Mouse (Mus musculus): ENCODE results near the gene Sgip1.

Sgip1 gene

GRCm38 (mm10) chr4:102775596-102776270 is 34.6 kb downstream of the Sgip1 start:
- no peak for DNase-seq

- DNase-seq = no peak
Measured at GRCm38 (mm10) chr4:102779902-102780301, 38.8 kb downstream of the Sgip1 start.

DNA sequence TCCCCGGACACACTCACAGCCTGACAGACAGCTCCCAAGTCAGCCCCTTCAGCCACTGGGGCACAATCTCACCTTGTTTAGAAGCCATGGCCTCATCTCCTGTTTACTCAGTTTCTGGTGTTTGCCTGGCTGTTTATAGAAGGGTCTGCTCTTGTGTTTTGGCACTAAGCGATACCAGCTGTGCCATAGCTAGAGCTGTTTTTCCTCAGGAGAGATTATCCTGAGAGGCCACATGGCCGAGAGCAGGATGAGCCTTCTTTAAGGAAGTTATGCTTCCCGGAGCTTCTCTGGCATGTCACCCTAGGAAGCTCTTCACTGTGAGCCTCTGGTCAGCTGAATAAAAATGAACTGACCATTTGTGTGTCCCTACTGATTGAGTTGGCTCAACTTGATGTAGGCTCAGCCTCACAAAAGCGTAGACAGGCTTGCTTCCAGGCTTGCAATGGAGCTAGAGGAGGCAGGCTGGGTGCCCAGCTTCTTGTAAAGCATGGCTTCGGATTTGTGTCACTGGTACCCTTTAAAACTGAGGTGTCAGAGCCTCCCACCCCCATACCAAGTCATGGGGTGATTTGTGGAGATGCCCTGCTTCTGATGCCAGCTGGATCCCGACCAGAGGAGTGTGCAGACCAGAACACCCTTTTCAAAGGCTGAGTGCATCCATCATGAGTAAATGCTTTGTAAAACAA is 42.1 kb downstream of the Sgip1 start:
- DNase-seq = peak; percentile 82 to 85

DNA sequence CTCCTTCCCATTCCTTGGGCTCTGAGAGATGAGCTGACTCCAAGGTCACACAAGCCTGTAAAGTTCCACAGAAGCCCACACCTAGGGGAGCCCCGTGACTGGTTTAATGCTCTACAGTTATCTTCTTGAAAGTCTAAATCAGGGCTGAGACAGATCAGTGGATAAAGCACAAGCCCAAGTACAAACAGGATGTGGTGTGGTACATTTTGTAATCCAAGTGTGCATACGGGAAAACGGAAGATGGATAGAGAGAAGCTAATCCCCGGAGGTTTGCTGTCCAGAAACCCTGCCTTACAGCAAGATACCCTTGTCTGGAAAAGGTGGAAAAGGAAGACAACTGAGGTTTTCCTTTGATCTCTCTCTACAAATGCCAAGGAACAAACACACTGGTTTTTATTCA is 44.1 kb downstream of the Sgip1 start:
- DNase-seq = no peak

- DNase-seq = no peak
Measured at GRCm38 (mm10) chr4:102792100-102792790, 51.1 kb downstream of the Sgip1 start.

- DNase-seq = no peak
Measured at GRCm38 (mm10) chr4:102801471-102801870, 60.4 kb downstream of the Sgip1 start.

- DNase-seq = no peak
Measured at GRCm38 (mm10) chr4:102801936-102802335, 60.8 kb downstream of the Sgip1 start.

GRCm38 (mm10) chr4:102804611-102805010 is 63.5 kb downstream of the Sgip1 start:
- DNase-seq = no peak

GRCm38 (mm10) chr4:102806987-102807386 is 65.9 kb downstream of the Sgip1 start:
- DNase-seq = no peak

- no peak for DNase-seq
Measured at GRCm38 (mm10) chr4:102808258-102808657, 67.2 kb downstream of the Sgip1 start.

DNA sequence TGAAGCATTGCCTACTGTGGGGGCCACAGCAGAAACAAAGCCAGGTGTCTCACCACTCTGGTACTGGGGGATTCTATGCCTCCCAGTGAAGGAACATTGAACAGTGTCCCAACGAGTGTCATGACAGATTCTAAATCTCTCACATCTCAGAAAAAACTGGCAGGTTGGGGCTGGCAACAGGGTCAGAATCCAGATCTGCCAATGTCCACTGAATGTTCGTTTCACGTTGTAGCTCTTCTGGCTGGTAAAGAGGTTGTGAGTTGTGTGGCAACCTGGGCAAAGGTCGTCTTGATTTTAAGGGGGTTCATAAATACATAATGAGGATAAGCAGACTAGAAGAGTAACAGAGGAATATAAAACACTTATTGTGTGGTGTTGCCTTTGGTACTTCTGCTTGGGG is 68.2 kb downstream of the Sgip1 start:
- DNase-seq = no peak

DNA sequence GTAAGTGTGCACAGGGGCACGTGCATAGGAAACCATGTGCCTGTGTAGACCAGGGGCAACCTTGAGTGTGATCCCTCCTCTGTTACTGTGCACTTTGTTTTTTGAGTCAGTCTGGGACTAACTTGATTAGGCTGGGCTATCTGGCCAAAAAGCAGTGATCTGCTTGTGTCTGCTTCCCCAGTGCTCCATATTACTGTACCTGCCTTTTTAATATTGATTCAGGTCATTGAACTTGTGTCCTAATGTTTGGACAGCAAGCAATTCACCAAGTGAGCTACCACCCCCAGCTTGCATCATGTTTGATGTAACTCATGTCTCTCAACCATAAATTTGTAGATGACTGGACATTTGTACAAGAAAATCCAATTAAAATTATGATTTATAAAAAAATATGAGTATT is 69.2 kb downstream of the Sgip1 start:
- DNase-seq = no peak

DNA sequence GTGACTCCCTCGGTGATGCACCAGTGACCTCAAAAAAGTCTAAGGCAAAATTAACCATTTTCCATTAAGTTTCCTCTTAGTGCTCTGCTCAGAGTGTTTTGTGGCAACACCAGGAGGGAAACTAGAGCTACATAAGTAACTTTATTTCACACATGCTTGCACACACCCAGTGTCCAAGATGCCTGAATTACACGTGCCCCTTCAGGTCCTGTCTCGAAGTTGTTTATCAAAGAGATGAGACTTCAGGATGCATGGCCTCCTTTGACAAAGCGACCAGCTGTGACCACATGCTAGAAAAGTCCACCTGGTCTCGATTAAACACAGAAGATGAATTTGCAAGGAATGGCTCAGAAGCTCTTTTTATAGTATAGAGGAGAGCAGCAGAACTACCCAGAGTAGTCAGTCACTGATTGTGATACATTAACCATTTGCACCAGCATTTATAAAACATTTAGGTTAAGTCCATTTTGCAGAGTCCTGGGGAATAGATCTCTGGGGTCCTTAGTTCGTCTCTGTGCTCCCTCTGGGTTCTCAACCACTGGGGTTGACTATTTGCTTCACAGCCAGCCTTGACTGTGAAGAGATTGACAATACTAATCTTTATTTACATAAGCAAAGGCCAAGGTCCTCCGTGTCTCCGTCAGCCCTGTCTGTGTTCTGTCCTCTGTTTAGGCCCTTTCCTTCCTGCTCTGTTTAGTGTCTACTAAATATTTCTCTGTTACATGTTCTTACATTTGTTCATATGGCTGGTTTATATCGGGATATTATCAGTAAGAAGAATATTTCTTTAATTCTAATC is 70.1 kb downstream of the Sgip1 start:
- no peak for DNase-seq

DNA sequence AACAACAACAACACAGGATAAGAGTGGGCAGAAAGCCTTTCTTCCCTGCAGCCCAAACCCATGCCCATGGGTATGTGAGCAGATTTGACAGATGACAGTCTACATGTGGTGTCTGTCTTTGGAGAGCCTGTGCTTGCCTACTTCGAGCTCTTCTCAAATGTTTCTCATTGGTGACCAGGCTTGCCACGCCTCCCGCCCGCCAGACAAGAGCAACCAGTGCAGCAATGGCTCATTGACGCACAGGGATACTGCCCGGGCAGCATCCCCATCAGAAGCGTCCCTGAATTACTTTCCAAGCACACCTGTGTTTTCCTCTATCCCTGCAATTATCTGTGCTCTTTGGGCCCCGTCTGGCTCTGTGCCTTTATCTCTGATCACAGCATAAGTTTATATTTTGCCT is 72.2 kb downstream of the Sgip1 start:
- no peak for DNase-seq

GRCm38 (mm10) chr4:102821786-102822185 is 80.7 kb downstream of the Sgip1 start:
- DNase-seq = no peak

GRCm38 (mm10) chr4:102824494-102824893 is 83.4 kb downstream of the Sgip1 start:
- DNase-seq = no peak

GRCm38 (mm10) chr4:102826159-102826558 is 85.1 kb downstream of the Sgip1 start:
- DNase-seq = no peak

GRCm38 (mm10) chr4:102828518-102828917 is 87.4 kb downstream of the Sgip1 start:
- DNase-seq = no peak

DNA sequence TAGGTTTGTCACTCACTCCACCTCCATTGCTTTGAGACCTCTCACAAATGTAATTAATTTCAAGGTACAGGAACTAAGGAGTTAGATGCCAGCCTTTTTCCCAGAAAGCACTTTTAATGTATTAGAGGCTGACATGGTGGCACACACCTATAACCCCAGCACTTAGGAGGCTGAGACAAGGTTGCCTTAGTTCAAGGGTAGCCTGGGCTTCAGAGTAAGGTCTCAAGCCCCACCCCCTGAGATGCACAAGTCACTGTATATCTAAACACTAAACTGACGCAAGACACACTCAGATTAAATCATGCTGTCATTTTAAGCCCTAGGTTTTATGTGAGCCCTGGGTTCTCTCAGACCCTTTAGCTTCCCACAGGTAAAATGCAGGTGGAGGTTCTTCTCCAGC is 92.1 kb downstream of the Sgip1 start:
- no peak for DNase-seq

DNA sequence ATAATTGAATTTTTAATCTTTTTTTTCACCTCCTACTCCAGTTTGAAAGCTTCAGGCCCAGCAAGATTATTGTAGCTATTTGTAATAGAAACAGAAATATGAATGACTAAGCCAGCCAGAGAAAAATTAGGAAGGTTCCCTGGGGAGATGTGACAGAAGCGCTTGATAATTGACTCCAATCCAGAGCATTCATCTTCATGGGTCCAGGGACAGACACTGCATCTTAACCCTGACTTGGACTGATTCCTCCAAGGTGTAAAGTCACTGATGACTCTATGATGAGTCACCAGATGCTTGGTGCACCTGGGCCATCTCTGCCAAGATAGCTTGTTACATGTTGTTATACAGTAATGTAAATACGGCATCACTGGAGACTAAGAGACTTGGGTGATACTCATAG is 92.6 kb downstream of the Sgip1 start:
- DNase-seq = no peak

DNA sequence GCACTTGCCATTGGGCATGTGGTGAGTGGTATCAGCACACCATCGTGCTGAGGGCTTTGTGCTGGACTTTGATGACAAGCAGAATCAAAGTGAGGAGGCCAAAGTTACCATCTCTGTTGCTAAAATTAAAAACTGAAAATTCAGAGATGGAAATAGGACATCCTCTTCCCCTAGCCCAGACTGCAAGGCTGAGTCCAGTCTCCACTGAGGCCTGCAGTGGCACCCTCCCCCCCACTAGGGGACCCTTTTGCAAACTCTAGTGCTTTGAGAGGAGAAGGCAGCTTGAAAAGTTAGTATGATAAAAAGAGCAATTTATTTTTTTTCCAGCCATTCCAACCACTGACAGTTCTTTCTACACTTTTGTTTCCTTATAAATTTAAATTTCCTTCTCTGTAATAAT is 93.6 kb downstream of the Sgip1 start:
- DNase-seq = no peak

- DNase-seq = no peak
Measured at GRCm38 (mm10) chr4:102840062-102840798, 99.1 kb downstream of the Sgip1 start.

All from cerebellum, postnatal 10 days (tissue).